Mouse (Mus musculus): ENCODE measurements around the gene Gm8356. TPM values are rescaled to one million over a fixed set of nuclear protein-coding genes. Genes with fewer than 3 reads are reported as not detected.
"Not testable (repeated sequence)": the region's sequence is repeated elsewhere in the genome, so short reads cannot be mapped to it uniquely, and the experiment has no call there.

Gene Gm8356
- polyA plus RNA-seq (2015; fragmentation: Nextera tagmentation; extraction: Ambion mirVana) = not detected in 2 replicates

GRCm38 (mm10) chr14:6537190-6537589 is at the start of gene Gm8356:
Gene Gm8356, minus strand, starts transcription at chr14:6537290.
- not testable (repeated sequence) for H3K4me2 ChIP-seq; H3K27me3 ChIP-seq; H3K27ac ChIP-seq; H3K4me1 ChIP-seq; H3K9me3 ChIP-seq (replicated peaks); ATAC-seq (replicated peaks; ENCODE audit: low FRiP score); H3K9ac ChIP-seq; H3K4me3 ChIP-seq (replicated peaks); H3K36me3 ChIP-seq
- WGBS = 22% methylated on average over 1 of the region's 2 CpGs

DNA sequence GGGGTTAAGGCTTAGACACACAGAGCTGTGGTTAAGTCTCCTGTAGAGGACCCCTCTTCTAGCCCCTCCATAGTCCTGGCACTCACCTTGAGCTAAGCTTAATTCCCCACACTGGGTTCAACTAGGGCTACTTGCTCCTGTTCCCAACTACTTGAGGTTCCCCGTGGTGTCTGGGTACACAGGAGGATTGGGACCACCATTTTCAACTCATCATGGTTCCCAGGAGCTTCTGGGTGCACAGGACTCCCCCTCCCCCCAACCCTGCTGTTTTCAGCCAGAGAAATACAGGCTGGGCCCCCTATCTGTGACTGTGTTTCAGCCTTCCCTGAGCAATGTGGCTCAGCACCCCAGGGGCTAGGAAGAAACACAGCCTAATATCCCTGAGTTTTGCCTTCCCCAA is 50.8 kb downstream of the Gm8356 start:
- H3K4me3 ChIP-seq (replicated peaks); H3K9me3 ChIP-seq (replicated peaks); H3K27ac ChIP-seq; H3K4me1 ChIP-seq; H3K9ac ChIP-seq; H3K27me3 ChIP-seq; ATAC-seq (replicated peaks; ENCODE audit: low FRiP score); H3K36me3 ChIP-seq; H3K4me2 ChIP-seq: not testable (repeated sequence)
- 50% methylated on average over 1 of the region's 1 CpGs for WGBS

DNA sequence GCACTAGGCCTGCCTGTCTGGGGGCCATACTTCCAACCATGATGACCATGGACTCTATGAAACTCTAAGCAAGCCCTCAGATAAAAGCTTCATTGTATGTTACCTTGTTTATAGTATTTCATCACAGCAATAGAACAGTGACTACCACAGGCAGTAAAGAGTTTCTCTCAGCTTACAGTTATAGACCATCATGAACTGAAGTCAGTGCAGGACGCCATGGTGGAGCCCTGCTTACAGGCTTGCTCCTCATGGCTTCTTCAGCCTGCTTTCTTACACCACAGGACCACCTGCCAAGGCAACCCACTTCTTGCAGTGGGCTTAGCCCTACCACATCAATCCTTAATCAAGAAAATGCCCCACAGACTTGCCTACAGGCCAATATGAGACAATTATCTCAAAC is 51.5 kb downstream of the Gm8356 start:
- H3K4me2 ChIP-seq; H3K27ac ChIP-seq; H3K36me3 ChIP-seq; ATAC-seq (replicated peaks; ENCODE audit: low FRiP score); H3K9me3 ChIP-seq (replicated peaks); H3K27me3 ChIP-seq; H3K9ac ChIP-seq; H3K4me3 ChIP-seq (replicated peaks); H3K4me1 ChIP-seq: not testable (repeated sequence)
- 75% methylated on average over 1 of the region's 1 CpGs for WGBS

DNA sequence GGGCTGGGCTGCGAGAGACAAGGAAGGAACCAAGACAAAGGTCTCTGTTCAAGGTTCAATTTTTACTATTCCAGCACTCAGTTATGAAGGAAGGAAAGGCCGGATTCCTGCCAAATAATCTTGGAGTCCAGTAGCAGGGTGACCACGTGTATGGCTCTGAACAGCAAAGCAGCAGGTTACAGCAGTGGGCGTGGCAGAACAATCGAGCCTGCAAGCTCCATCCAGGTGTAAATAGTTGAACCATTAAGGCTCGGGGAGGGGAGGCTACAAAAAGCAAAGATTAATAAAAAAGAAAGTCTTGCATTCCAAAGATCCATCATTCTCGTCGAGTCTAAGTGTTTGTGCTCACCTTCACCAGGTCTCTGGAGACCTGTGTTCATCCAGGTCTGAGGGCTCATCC is 55.0 kb downstream of the Gm8356 start:
- H3K4me2 ChIP-seq; H3K4me1 ChIP-seq; H3K9ac ChIP-seq; ATAC-seq (replicated peaks; ENCODE audit: low FRiP score); H3K27me3 ChIP-seq; H3K27ac ChIP-seq; H3K36me3 ChIP-seq; H3K4me3 ChIP-seq (replicated peaks); H3K9me3 ChIP-seq (replicated peaks): not testable (repeated sequence)
- 78% methylated on average over 7 of the region's 8 CpGs for WGBS

Other genes with a start within 250 kb of the Gm8356 start
- gene Gm21103, start 232.4 kb downstream of the Gm8356 start, polyA plus RNA-seq (2015; fragmentation: Nextera tagmentation; extraction: Ambion mirVana) = not detected in 2 replicates
- gene Gm3618, start 193.6 kb downstream of the Gm8356 start, polyA plus RNA-seq (2015; fragmentation: Nextera tagmentation; extraction: Ambion mirVana) = not detected in 2 replicates
- not detected in 2 replicates for gene Gm16440, start 147.0 kb downstream of the Gm8356 start, polyA plus RNA-seq (2015; fragmentation: Nextera tagmentation; extraction: Ambion mirVana)
- gene Gm3591, start 124.8 kb downstream of the Gm8356 start, polyA plus RNA-seq (2015; fragmentation: Nextera tagmentation; extraction: Ambion mirVana) = 0.52 and 0.57 TPM in 2 replicates
- not detected in 2 replicates for gene Gm3594, start 92.7 kb downstream of the Gm8356 start, polyA plus RNA-seq (2015; fragmentation: Nextera tagmentation; extraction: Ambion mirVana)
- gene Gm3629, start 53.3 kb upstream of the Gm8356 start, polyA plus RNA-seq (2015; fragmentation: Nextera tagmentation; extraction: Ambion mirVana) = not detected in 2 replicates
- not detected in 2 replicates for gene Gm3460, start 85.1 kb upstream of the Gm8356 start, polyA plus RNA-seq (2015; fragmentation: Nextera tagmentation; extraction: Ambion mirVana)
- not detected in 2 replicates for gene Gm10251, start 146.9 kb upstream of the Gm8356 start, polyA plus RNA-seq (2015; fragmentation: Nextera tagmentation; extraction: Ambion mirVana)
- 0.13 TPM in 1 of 2 replicates, not detected in the other for gene Gm8050, start 183.0 kb upstream of the Gm8356 start, polyA plus RNA-seq (2015; fragmentation: Nextera tagmentation; extraction: Ambion mirVana)
- 2.9 and 3.2 TPM in 2 replicates for gene Gm3636, start 205.0 kb upstream of the Gm8356 start, polyA plus RNA-seq (2015; fragmentation: Nextera tagmentation; extraction: Ambion mirVana)
- gene Gm8362, start 237.1 kb upstream of the Gm8356 start, polyA plus RNA-seq (2015; fragmentation: Nextera tagmentation; extraction: Ambion mirVana) = not detected in 2 replicates

Data from kidney, embryonic 15.5 days (tissue).